Mouse (Mus musculus) heart, postnatal 0 days (tissue): Measurements from ENCODE around the gene Gm5416.

Source experiments
- CTCF ChIP-seq: IDR thresholded peaks from 2 replicates; pipeline ENCODE4 v1.5.1; 2016; ENCODE audit warnings: antibody characterized with exemption, control low read depth, low read depth
- EP300 ChIP-seq: IDR thresholded peaks from 2 replicates; pipeline ENCODE4 v1.6.1; 2016; ENCODE audit warnings: antibody characterized with exemption, low read depth

GRCm38 (mm10) chr16:36179910-36180309 lies 30.3 kb upstream of the Gm5416 start:
- TF ChIP-seq CTCF (no peak), EP300 (no peak)
